Mouse (Mus musculus): ENCODE results near the gene Lrrc2.

DNA sequence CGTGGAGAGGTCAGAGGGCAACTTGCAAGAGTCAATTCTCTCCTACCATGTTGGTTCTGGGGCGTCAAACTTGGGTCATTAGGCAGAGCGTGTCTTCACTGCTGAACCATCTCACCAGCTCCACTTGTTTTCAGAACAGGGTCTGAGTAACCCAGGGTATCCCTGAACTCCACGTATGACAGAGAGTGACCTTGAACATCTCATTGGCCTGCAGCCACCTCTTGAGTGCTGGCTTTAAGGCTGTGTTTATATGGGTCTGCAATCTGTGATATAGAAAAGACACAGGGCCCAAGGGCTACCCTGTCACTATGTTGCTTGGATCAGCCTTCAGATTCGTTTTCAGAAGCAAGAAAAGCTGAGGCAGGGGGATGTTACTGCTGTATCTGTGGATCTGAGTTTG is 8.3 kb downstream of the Lrrc2 start:
- TF ChIP-seq CTCF (IDR thresholded peaks at IDR 0.05; ENCODE audit: insufficient read depth, low read length) = no peak
- TF ChIP-seq POLR2A (IDR thresholded peaks at IDR 0.05; ENCODE audit: borderline replicate concordance, extremely low read depth, low read depth, low read length) = no peak
